Mouse (Mus musculus) hindbrain, embryonic 16.5 days (tissue): ENCODE results near the gene Erp44. TPM values are rescaled to one million over a fixed set of nuclear protein-coding genes. Genes with fewer than 3 reads are reported as not detected.

ENCODE experiments used
- ATAC-seq: fragments of 200-750 bp; cut with Nextera tagmentation; 2 replicates; pipeline ENCODE4 v1.8.0; 2017; ENCODE audit warnings: moderate TSS enrichment, moderate library complexity
- H3K27ac ChIP-seq: fragments of 300-500 bp; sonication (generic); 2 replicates; pipeline ENCODE4 v1.5.1; 2014; ENCODE audit warnings: low read depth, mild to moderate bottlenecking, control low read depth, low read length, moderate library complexity
- H3K27me3 ChIP-seq: fragments of 300-500 bp; sonication (generic); replicated peaks from 2 replicates; pipeline ENCODE4 v1.6.1; 2014; ENCODE audit warnings: low read length; ENCODE audit not compliant: control insufficient read depth, insufficient read depth
- H3K36me3 ChIP-seq: fragments of 300-500 bp; sonication (generic); 2 replicates; pipeline ENCODE4 v1.6.1; 2014; ENCODE audit warnings: mild to moderate bottlenecking, low read length, moderate library complexity, mixed read lengths; ENCODE audit not compliant: control insufficient read depth, insufficient read depth
- H3K4me1 ChIP-seq: fragments of 300-500 bp; sonication (generic); 2 replicates; pipeline ENCODE4 v1.6.1; 2014; ENCODE audit warnings: low read depth, low read length; ENCODE audit not compliant: control insufficient read depth, insufficient read depth
- H3K4me2 ChIP-seq: fragments of 300-500 bp; sonication (generic); 2 replicates; pipeline ENCODE4 v1.6.1; 2014; ENCODE audit warnings: mild to moderate bottlenecking, low read length, control low read depth, moderate library complexity
- H3K4me3 ChIP-seq: fragments of 300-500 bp; sonication (generic); 2 replicates; pipeline ENCODE4 v1.5.1; 2014; ENCODE audit warnings: mild to moderate bottlenecking, low read length, control low read depth, moderate library complexity
- H3K9ac ChIP-seq: fragments of 300-500 bp; sonication (generic); 2 replicates; pipeline ENCODE4 v1.6.1; 2014; ENCODE audit warnings: low read depth, mild to moderate bottlenecking, control low read depth, low read length, moderate library complexity
- H3K9me3 ChIP-seq: fragments of 300-500 bp; sonication (generic); 2 replicates; pipeline ENCODE4 v1.6.1; 2014; ENCODE audit warnings: mild to moderate bottlenecking, low read length, moderate library complexity; ENCODE audit not compliant: control insufficient read depth
- WGBS: fragments of 180-500 bp; shearing (Covaris S2); extraction: QIAGEN DNeasy Blood & Tissue Kit; methylation state at CpG from one replicate; pipeline ENCODE4 v1.1.7; 2014; 5-methylcytosine and 5-hydroxymethylcytosine counted together
- microRNA counts: library from miRNA; unstranded; fragments of <30 nt; microRNA quantifications from one replicate; lab custom pipeline; 2016
- microRNA-seq: library from miRNA; unstranded; fragments of <30 nt; microRNA quantifications from one replicate; pipeline ENCODE4, GENCODE M21; 2017
- polyA plus RNA-seq: library from polyadenylated mRNA; unstranded; fragments of >200 nt; fragmentation: Nextera tagmentation; extraction: Ambion mirVana; gene quantifications from 2 replicates; pipeline ENCODE4 v1.2.1, GENCODE M21; 2015

Erp44 gene
- polyA plus RNA-seq, 1 experiment from 2014 or later, result 64.2 TPM

GRCm38 (mm10) chr4:48153229-48153628, 126.1 kb downstream of the Erp44 start:
- WGBS, result 93% methylated on average over 5 of the region's 5 CpGs
- Histone ChIP-seq H3K27ac (no peak overlapping the region), H3K4me2 (no peak overlapping the region), H3K4me1 (no peaks in the 10 kb centered on the region), H3K27me3 (no peaks in the 10 kb centered on the region), H3K9ac (no peak overlapping the region; the same call in 1 of the 2 replicates), H3K9me3 (no peaks in the 10 kb centered on the region), H3K36me3 (no peaks in the 10 kb centered on the region), H3K4me3 (no peak overlapping the region)
- no peak for ATAC-seq

- Histone ChIP-seq H3K9me3 (no peaks in the 10 kb centered on the region), H3K4me3 (no peak overlapping the region), H3K4me2 (no peak overlapping the region), H3K27me3 (no peaks in the 10 kb centered on the region), H3K36me3 (no peaks in the 10 kb centered on the region), H3K27ac (no peak overlapping the region), H3K9ac (no peak overlapping the region), H3K4me1 (no peaks in the 10 kb centered on the region)
- 91% methylated on average over 2 of the region's 2 CpGs for WGBS
- no peak for ATAC-seq
These were observed 129.9 kb downstream of the Erp44 start for GRCm38 (mm10) chr4:48149492-48149891.

MicroRNA genes within 50 kb of the gene (microRNA counts, 519-probe panel; counts per million panel counts)
- microRNA mmu-miR-1958 (lab: Ali Mortazavi, UCI), result 2,129 counts per million, percentile 37 among the panel's probes with 10 or more counts

Small RNAs within 50 kb of the gene (microRNA-seq; reads per million reads assigned to microRNA genes)
- gene Mir1958, result not detected

Other genes starting within 250 kb of the Erp44 start
- gene Nr4a3, start 234.4 kb downstream of the Erp44 start, polyA plus RNA-seq, result 0.89 and 1.3 TPM in 2 replicates
- 26.5 and 27.0 TPM in 2 replicates for gene Stx17, start 154.6 kb downstream of the Erp44 start, polyA plus RNA-seq
- 6.0 and 7.1 TPM in 2 replicates for gene Invs, start 202 bp upstream of the Erp44 start, polyA plus RNA-seq
- gene Tex10, start 193.9 kb upstream of the Erp44 start, polyA plus RNA-seq, result 32.4 and 38.6 TPM in 2 replicates